Mouse (Mus musculus): Measurements from ENCODE around the gene Tnni3k. TPM values are rescaled to one million over a fixed set of nuclear protein-coding genes. Genes with fewer than 3 reads are reported as not detected.

Gene Tnni3k
- polyA plus RNA-seq (2012; rRNA removed), result not detected in 2 replicates

DNA sequence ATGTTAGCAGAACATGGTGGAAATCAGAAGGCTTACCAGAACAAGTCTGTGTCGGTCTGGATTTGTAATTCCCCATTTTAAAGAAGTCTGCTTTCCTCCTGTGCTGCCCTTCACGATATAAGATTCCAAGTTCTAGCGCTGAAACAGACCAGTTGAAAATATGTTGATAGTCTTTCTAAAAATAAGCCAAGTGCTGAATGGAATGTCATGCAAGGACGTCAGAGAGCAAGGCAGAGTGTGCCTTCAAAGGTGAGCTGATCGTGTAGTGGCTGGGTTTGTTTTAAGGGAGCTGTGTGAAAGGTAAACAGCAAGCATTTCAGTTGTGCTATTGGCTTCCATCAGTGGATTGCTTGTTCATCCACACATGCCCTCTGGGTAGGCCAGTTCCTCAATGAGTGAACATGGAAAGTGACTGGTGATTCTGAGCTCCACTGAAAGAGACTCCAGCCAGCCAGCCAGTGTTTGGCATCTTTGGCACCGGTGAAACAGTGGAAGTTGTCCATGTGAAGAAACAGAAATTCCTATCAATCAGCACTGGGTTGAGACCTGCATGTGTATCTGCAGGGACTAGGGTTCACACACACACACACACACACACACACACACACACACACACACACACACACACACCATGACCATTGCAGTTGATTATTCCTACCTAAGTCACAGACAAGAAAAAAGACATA is at the start of gene Tnni3k:
Tnni3k (minus strand) TSS at position 177 of the 686 bp plus-strand sequence.

DNA sequence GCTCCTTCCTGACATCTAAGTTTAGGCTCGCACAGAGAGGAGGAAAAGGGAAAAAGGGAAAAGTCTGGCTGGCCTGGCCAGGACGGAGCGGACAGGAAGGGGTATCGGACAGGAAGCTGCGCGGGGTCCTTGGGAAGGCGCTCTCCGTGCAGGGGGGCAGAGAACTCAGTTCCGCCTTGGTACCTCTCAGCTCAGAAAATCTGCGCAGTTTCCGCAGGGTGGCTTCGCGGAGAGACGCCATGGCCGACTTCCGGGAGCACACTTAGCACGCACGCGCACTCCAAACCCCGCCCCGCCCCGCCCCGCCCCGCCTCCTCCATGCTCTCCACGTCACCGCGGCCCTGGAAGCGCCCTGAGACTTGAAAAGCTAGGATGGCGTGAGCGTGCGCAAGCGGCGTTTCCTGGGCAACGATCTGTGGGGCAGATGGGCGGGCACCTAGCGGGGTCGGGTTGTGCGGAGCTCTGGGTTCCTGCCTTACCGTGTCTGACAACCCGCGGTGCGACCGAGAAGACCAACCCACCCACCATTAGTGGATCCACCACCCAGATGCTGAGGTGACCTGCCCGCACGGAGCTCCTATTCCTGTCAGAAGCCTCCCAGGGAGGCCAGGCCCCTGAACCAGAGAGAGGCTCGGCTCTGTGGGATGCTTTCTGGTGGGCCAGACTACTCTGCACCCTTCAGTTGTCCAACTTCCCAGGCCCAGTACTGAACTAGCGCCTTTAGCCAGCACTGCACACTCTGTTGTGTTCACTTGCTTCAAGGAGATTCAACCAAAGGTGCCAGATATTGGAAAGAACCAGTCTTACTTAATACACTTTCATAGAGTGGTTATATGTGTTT is 38.1 kb upstream of the Tnni3k start, which contains the start of the genes Fpgt and Lrriq3:
Fpgt (minus strand) TSS at position 288 of the 841 bp plus-strand sequence.
Lrriq3 (plus strand) TSS at position 319 of the 841 bp plus-strand sequence.

Other genes with a start within 250 kb of the Tnni3k start
- gene Fpgt, start 38.0 kb upstream of the Tnni3k start, polyA plus RNA-seq (2012; rRNA removed), result 8.7 and 9.8 TPM in 2 replicates
- gene Lrriq3, start 38.0 kb upstream of the Tnni3k start, polyA plus RNA-seq (2012; rRNA removed), result 0.14 TPM in 1 of 2 replicates, not detected in the other